Mouse (Mus musculus) C2C12 (cell line): ENCODE data around the gene Sfxn5. TPM values are rescaled to one million over a fixed set of nuclear protein-coding genes. Genes with fewer than 3 reads are reported as not detected.

Experiments
- H3K27me3 ChIP-seq: one replicate; pipeline ENCODE4 v1.6.1; 2011; ENCODE audit not compliant: control insufficient read depth, insufficient read depth, insufficient read length
- H3K36me3 ChIP-seq: one replicate; pipeline ENCODE4 v1.6.1; 2011; ENCODE audit not compliant: control insufficient read depth, insufficient read depth
- H3K4me3 ChIP-seq: one replicate; pipeline ENCODE4 v1.5.1; 2011; ENCODE audit warnings: mild to moderate bottlenecking, control low read depth; ENCODE audit not compliant: poor library complexity, insufficient read depth, severe bottlenecking
- H3K79me2 ChIP-seq: one replicate; pipeline ENCODE4 v1.6.1; 2011; ENCODE audit not compliant: control insufficient read depth, insufficient read depth
- H3K79me3 ChIP-seq: one replicate; pipeline ENCODE4 v1.6.1; 2011; ENCODE audit warnings: low read depth, control low read depth
- H3ac ChIP-seq: one replicate; pipeline ENCODE3; 2011; ENCODE audit warnings: low read depth; ENCODE audit not compliant: control insufficient read depth, insufficient read length
- CEBPB ChIP-seq: IDR thresholded peaks from one replicate; pipeline ENCODE4 v1.6.1; 2011; ENCODE audit warnings: low read depth, mild to moderate bottlenecking, control low read depth, moderate library complexity
- CTCF ChIP-seq: IDR thresholded peaks from one replicate; pipeline ENCODE4 v1.5.1; 2011; ENCODE audit not compliant: control insufficient read depth, insufficient read depth, insufficient read length
- FOSL1 ChIP-seq: IDR thresholded peaks from one replicate; pipeline ENCODE4 v1.8.0; 2011; ENCODE audit warnings: mild to moderate bottlenecking, low read length; ENCODE audit not compliant: poor library complexity, insufficient read depth, severe bottlenecking
- MAX ChIP-seq: IDR thresholded peaks from one replicate; pipeline ENCODE4 v1.6.1; 2011; ENCODE audit warnings: mild to moderate bottlenecking, control low read depth
- MYOD1 ChIP-seq: IDR thresholded peaks from one replicate; pipeline ENCODE4 v1.6.1; 2011; ENCODE audit warnings: low read depth; ENCODE audit not compliant: control insufficient read depth, insufficient read length
- MYOG ChIP-seq: IDR thresholded peaks from one replicate; pipeline ENCODE4 v1.6.1; 2011; ENCODE audit not compliant: control insufficient read depth, insufficient read length; ENCODE audit errors: extremely low read depth
- USF1 ChIP-seq: IDR thresholded peaks from one replicate; pipeline ENCODE4 v1.6.1; 2011; ENCODE audit warnings: low read depth, mild to moderate bottlenecking, control low read depth, moderate library complexity
- polyA plus RNA-seq: library from polyadenylated mRNA; unstranded; fragments of >200 nt; fragmentation: generic; extraction: Trizol; gene quantifications from one replicate; pipeline ENCODE4 v1.2.1, GENCODE M21; 2012; ENCODE audit warnings: missing spikeins

The Sfxn5 gene
- polyA plus RNA-seq, 1 experiment, result 2.2 TPM

GRCm38 (mm10) chr6:85286283-85287047 lies 46.8 kb downstream of the Sfxn5 start:
- Histone ChIP-seq H3K79me3 (no peaks in the 10 kb centered on the region), H3K27me3 (no peaks in the 10 kb centered on the region), H3K36me3 (no peaks in the 10 kb centered on the region), H3K79me2 (no peaks in the 10 kb centered on the region), H3ac (no peak overlapping the region), H3K4me3 (no peak overlapping the region)
- TF ChIP-seq FOSL1 (no peak), CEBPB (no peak), MYOD1 (no peak), MYOG (no peak), CTCF (no peak), USF1 (no peak), MAX (no peak)

- H3ac ChIP-seq, result no peak overlapping the region
- H3K79me2 ChIP-seq, result no peaks in the 10 kb centered on the region
- H3K79me3 ChIP-seq, result no peaks in the 10 kb centered on the region
- no peak overlapping the region for H3K4me3 ChIP-seq
- TF ChIP-seq FOSL1 (no peak), CTCF (no peak), MYOD1 (no peak), MAX (no peak)
- no peaks in the 10 kb centered on the region for H3K27me3 ChIP-seq
- no peaks in the 10 kb centered on the region for H3K36me3 ChIP-seq
Observed at GRCm38 (mm10) chr6:85280871-85281270, 52.4 kb downstream of the Sfxn5 start.

DNA sequence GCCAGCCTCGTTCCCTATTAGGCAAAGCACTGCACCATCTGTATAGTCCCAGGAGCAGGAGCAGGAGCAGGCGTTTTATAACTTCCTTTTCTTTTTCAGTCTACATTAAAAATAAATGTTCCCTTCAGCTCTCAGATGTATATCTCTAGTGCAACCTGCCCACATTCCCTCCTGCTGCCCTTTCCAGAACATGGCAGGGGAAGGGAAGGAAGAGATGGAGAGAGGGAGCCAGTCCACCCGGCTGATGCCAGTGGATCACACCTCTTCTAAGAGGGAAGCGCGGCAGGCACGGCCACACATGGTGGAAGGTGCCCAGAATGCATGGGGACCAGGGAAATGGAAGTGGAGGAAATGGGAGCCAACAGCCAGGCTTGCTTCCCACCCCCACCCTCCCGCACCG lies 56.7 kb downstream of the Sfxn5 start:
- Histone ChIP-seq H3K36me3 (no peaks in the 10 kb centered on the region), H3ac (no peak overlapping the region), H3K79me3 (no peaks in the 10 kb centered on the region), H3K27me3 (no peaks in the 10 kb centered on the region), H3K79me2 (no peaks in the 10 kb centered on the region), H3K4me3 (no peak overlapping the region)
- TF ChIP-seq CTCF, result no peak
- TF ChIP-seq USF1, result no peak
- no peak for TF ChIP-seq MYOG
- no peak for TF ChIP-seq CEBPB
- no peak for TF ChIP-seq MAX
- TF ChIP-seq FOSL1, result no peak
- TF ChIP-seq MYOD1, result no peak

- no peak overlapping the region for H3ac ChIP-seq
- no peak for TF ChIP-seq MYOG
- no peak for TF ChIP-seq CEBPB
- no peak for TF ChIP-seq MYOD1
- TF ChIP-seq USF1, result no peak
- TF ChIP-seq FOSL1, result no peak
- no peak for TF ChIP-seq CTCF
- TF ChIP-seq MAX, result no peak
- H3K79me3 ChIP-seq, result no peaks in the 10 kb centered on the region
- H3K79me2 ChIP-seq, result no peaks in the 10 kb centered on the region
- H3K36me3 ChIP-seq, result no peaks in the 10 kb centered on the region
- no peak overlapping the region for H3K4me3 ChIP-seq
- H3K27me3 ChIP-seq, result peaks cover 3% of the 10 kb centered on the region
Observed at GRCm38 (mm10) chr6:85272436-85272835, 60.8 kb downstream of the Sfxn5 start.

- no peak overlapping the region for H3K4me3 ChIP-seq
- no peaks in the 10 kb centered on the region for H3K79me2 ChIP-seq
- H3K27me3 ChIP-seq, result peaks cover 10% of the 10 kb centered on the region
- TF ChIP-seq MAX (no peak), FOSL1 (no peak), MYOG (no peak), MYOD1 (no peak), USF1 (no peak), CTCF (no peak), CEBPB (no peak)
- no peaks in the 10 kb centered on the region for H3K79me3 ChIP-seq
- no peak overlapping the region for H3ac ChIP-seq
- H3K36me3 ChIP-seq, result no peaks in the 10 kb centered on the region
Observed at GRCm38 (mm10) chr6:85266060-85266459, 67.2 kb downstream of the Sfxn5 start.

- TF ChIP-seq CTCF (no peak), CEBPB (no peak), FOSL1 (no peak), MYOD1 (no peak), USF1 (no peak), MAX (no peak), MYOG (no peak)
- Histone ChIP-seq H3K36me3 (no peaks in the 10 kb centered on the region), H3K4me3 (no peak overlapping the region), H3ac (no peak overlapping the region), H3K27me3 (peaks cover 10% of the 10 kb centered on the region), H3K79me3 (no peaks in the 10 kb centered on the region), H3K79me2 (no peaks in the 10 kb centered on the region)
Observed at GRCm38 (mm10) chr6:85264982-85265518, 68.2 kb downstream of the Sfxn5 start.
